Mouse (Mus musculus) kidney, postnatal 0 days (tissue): ENCODE measurements around the gene Nit1. TPM values are rescaled to one million over a fixed set of nuclear protein-coding genes. Genes with fewer than 3 reads are reported as not detected.
"Not testable (repeated sequence)": the region's sequence is repeated elsewhere in the genome, so short reads cannot be mapped to it uniquely, and the experiment has no call there.

Experiments used
- ATAC-seq: fragments of 200-750 bp; cut with Nextera tagmentation; replicated peaks from 2 replicates; pipeline ENCODE4 v1.8.0; 2017; ENCODE audit warnings: low read depth, moderate number of reproducible peaks, moderate TSS enrichment, moderate library complexity; ENCODE audit not compliant: low FRiP score
- DNase-seq: peaks from one replicate; pipeline ENCODE4 v3.0.0-alpha.2; 2016; ENCODE audit warnings: low spot score
- H3K27ac ChIP-seq: fragments of 300-500 bp; sonication (generic); 2 replicates; pipeline ENCODE4 v1.5.1; 2014; ENCODE audit warnings: mild to moderate bottlenecking
- H3K27me3 ChIP-seq: fragments of 300-500 bp; sonication (generic); 2 replicates; pipeline ENCODE4 v1.6.1; 2014; ENCODE audit warnings: low read length, mixed read lengths; ENCODE audit not compliant: insufficient read depth
- H3K36me3 ChIP-seq: fragments of 300-500 bp; sonication (generic); 2 replicates; pipeline ENCODE4 v1.6.1; 2014; ENCODE audit warnings: low read length, mixed read lengths; ENCODE audit not compliant: insufficient read depth
- H3K4me1 ChIP-seq: fragments of 300-500 bp; sonication (generic); replicated peaks from 2 replicates; pipeline ENCODE4 v1.6.1; 2014; ENCODE audit warnings: antibody characterized with exemption, low read length, mixed read lengths; ENCODE audit not compliant: insufficient read depth
- H3K4me2 ChIP-seq: fragments of 300-500 bp; sonication (generic); 2 replicates; pipeline ENCODE4 v1.6.1; 2014; ENCODE audit warnings: mild to moderate bottlenecking, low read length, moderate library complexity, mixed read lengths
- H3K4me3 ChIP-seq: fragments of 300-500 bp; sonication (generic); replicated peaks from 2 replicates; pipeline ENCODE4 v1.5.1; 2014; ENCODE audit warnings: low read depth, low read length
- H3K9ac ChIP-seq: fragments of 300-500 bp; sonication (generic); 2 replicates; pipeline ENCODE4 v1.6.1; 2014; ENCODE audit warnings: low read depth, low read length
- H3K9me3 ChIP-seq: fragments of 300-500 bp; sonication (generic); replicated peaks from 2 replicates; pipeline ENCODE4 v1.6.1; 2016; ENCODE audit warnings: low read length, inconsistent platforms, mixed read lengths
- CTCF ChIP-seq: IDR thresholded peaks from 2 replicates; pipeline ENCODE4 v1.5.1; 2016; ENCODE audit warnings: antibody characterized with exemption, low read depth, mild to moderate bottlenecking, moderate library complexity
- WGBS: fragments of 180-500 bp; shearing (Covaris S2); extraction: QIAGEN DNeasy Blood & Tissue Kit; methylation state at CpG from one replicate; pipeline ENCODE4 v1.1.7; 2014; 5-methylcytosine and 5-hydroxymethylcytosine counted together
- polyA plus RNA-seq: library from polyadenylated mRNA; unstranded; fragments of >200 nt; fragmentation: Nextera tagmentation; extraction: Ambion mirVana; gene quantifications from 2 replicates; pipeline ENCODE4 v1.2.1, GENCODE M21; 2015

Nit1 gene
- polyA plus RNA-seq, 1 experiment from 2014 or later: 59.8 TPM

DNA sequence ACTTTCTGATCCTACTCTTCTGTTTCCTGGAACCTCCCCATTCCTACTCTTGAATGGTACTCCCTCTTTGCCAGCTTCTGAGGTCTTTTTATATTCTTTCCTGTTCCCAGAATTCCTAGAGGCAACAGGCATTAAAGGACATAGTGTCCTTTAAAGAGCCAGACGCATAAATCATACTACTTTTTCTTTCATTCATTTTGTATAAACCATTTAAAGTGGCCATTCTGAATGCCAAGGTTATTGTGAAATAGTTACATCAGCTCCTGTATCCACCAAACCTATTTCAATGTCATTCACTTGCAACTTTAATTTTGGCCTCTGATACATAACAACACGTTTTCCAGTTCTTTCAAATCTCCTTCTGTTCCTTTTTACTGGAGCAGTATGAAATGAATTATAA, 36.1 kb downstream of the Nit1 start:
- no peak overlapping the region for H3K4me3 ChIP-seq
- no peaks in the 10 kb centered on the region for H3K36me3 ChIP-seq
- TF ChIP-seq CTCF: no peak
- no peaks in the 10 kb centered on the region for H3K9me3 ChIP-seq
- no peak overlapping the region for H3K9ac ChIP-seq
- no peaks in the 10 kb centered on the region for H3K27me3 ChIP-seq
- H3K4me2 ChIP-seq: no peak overlapping the region
- no peak for ATAC-seq
- 70% methylated on average over 2 of the region's 2 CpGs for WGBS
- no peak overlapping the region for H3K27ac ChIP-seq
- DNase-seq: no peak
- H3K4me1 ChIP-seq: no peaks in the 10 kb centered on the region

DNA sequence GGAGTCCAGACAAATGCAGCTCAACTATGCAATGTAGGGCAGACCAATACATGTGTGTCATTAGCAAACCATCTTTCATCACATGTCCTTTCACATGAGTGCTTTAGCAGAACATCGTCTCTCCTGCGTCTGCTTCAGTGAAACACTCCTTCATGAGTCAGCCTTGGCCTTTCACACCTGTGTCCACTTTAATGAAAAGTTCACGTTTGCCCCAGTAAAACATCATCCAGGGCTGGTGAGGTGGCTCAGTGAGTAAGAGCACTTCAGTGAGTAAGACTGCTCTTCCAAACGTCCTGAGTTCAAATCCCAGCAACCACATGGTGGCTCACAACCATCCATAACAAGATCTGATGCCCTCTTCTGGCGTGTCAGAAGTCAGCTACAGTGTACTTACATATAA, 39.3 kb downstream of the Nit1 start:
- H3K4me1 ChIP-seq, ATAC-seq, DNase-seq, H3K36me3 ChIP-seq, H3K9ac ChIP-seq, H3K27ac ChIP-seq, H3K27me3 ChIP-seq, H3K9me3 ChIP-seq, H3K4me2 ChIP-seq, H3K4me3 ChIP-seq: not testable (repeated sequence)
- 69% methylated on average over 5 of the region's 5 CpGs for WGBS

DNA sequence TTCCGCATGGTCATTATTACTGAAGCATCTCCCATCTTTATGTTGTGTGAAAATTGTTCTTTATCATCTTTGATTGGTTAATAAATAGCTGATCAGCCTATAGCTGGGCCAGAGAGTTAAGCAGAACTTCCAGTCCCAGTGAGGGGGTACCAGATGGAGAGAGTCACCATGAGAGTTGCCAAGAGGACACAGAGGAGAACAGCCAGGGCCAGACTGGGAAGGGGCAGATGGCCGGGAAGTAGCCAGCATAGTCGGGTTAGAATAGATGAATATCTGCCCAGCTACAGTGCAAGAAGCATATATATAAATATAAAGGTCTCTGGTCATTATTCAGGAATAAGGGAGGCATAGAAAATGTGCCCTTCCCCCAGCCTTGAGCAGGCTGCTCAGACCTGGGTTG, 47.2 kb downstream of the Nit1 start:
- ATAC-seq: no peak

DNA sequence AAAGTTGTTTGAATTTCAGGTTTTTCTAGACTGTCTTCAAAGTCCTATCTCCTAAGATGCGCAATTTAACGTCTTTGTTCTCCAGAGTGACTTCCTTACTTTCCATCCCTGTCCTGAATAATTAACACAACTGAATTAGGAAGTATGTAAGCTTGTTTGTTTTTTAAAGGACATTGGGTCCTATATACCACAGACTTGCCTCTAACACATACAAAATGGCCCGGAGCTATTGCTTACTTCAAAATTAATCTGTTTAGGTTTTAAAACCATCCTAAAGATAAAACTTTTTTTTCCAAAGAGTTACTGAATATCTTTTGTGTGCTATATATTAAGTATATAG, 50.4 kb downstream of the Nit1 start:
- peak overlapping the region; percentile 96 for H3K27ac ChIP-seq
- no peaks in the 10 kb centered on the region for H3K27me3 ChIP-seq
- peak overlapping the region; percentile 73 for H3K4me2 ChIP-seq
- peak overlapping the region; percentile 80; the same call in 1 of the 2 replicates for H3K9ac ChIP-seq
- no peak for DNase-seq
- H3K4me1 ChIP-seq: peaks cover 7% of the 10 kb centered on the region
- TF ChIP-seq CTCF: no peak
- no peaks in the 10 kb centered on the region for H3K36me3 ChIP-seq
- peak overlapping the region; percentile 70 for H3K4me3 ChIP-seq
- H3K9me3 ChIP-seq: no peaks in the 10 kb centered on the region
- WGBS: 20% methylated on average over 3 of the region's 3 CpGs
- ATAC-seq: peak; percentile 6; the same call in 1 of the 2 replicates

More for the DNA sequence above, 47.2 kb downstream of the Nit1 start:
- no peak overlapping the region for H3K27ac ChIP-seq
- no peaks in the 10 kb centered on the region for H3K36me3 ChIP-seq
- peaks cover 7% of the 10 kb centered on the region for H3K4me1 ChIP-seq
- H3K4me2 ChIP-seq: no peak overlapping the region
- TF ChIP-seq CTCF: no peak
- H3K9me3 ChIP-seq: no peaks in the 10 kb centered on the region
- H3K27me3 ChIP-seq: no peaks in the 10 kb centered on the region
- no peak for DNase-seq
- H3K9ac ChIP-seq: no peak overlapping the region
- H3K4me3 ChIP-seq: no peak overlapping the region
- 60% methylated on average over 3 of the region's 3 CpGs for WGBS

DNA sequence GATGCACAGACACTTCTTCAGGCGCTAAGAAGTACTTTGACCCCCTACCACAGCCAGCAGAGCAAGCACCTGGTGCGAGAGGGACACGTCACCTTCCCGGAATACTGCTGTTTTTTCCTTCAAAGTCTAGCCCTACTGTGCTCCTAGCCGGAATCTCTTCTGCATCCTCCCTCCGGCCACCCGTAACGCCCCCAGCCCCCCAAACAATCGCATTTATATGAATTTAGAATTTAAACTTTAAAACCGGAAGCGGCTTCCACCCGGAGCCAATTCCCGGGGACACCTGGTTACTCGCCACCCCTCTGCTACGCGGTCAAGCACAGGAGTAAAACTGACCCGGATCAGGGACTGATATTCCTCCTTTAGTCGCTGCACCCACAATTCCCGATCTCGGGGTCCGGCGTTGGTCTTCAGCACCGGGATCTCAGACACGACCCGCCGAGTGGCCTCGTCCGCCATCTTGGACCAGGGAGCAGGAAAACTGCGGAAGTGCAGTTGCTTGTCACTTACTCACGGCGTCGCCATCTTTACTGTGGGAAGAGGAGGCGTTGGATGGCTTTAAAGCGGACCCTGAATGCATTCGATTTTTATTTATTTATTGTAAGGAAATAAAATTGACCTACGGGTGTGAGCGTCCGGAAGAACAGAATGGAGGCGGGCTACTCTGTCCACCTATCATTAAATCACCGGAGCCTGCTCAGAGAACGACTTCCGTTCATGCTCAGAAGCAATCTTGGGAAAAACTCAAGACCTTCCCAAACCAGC, 51.0 kb downstream of the Nit1 start, which contains the start of gene Ufc1:
Ufc1 (minus strand) TSS at position 727 of the 765 bp plus-strand sequence.
- ATAC-seq: peak; percentile 83
- WGBS: under 1% methylated on average over 42 of the region's 42 CpGs
- peaks cover 7% of the 10 kb centered on the region for H3K4me1 ChIP-seq

DNA sequence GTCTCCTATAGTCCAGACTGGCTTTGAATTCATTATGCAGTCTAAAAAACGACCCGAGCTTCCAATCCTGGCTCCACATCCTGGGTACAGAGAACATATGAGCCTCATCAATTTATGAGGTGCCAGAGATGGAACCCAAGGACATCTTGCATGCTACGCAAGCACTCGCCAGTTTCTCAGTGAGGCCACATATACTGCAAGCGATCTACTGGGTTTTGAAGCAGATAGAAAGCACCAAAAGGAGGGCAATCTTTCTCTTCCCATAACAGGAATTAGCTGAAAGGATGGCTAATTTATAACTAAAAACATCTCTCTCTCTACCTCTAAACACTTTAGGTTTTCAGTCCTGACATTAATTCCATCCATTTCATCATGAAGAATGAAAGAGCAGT, 51.5 kb downstream of the Nit1 start:
- H3K27ac ChIP-seq: peak overlapping the region; percentile 96
- 38% methylated on average over 5 of the region's 5 CpGs for WGBS
- no peaks in the 10 kb centered on the region for H3K27me3 ChIP-seq
- peak overlapping the region; percentile 80 for H3K9ac ChIP-seq
- H3K4me3 ChIP-seq: peak overlapping the region; percentile 70
- H3K9me3 ChIP-seq: no peaks in the 10 kb centered on the region
- no peak for TF ChIP-seq CTCF
- DNase-seq (no peak), ATAC-seq (no peak)
- H3K36me3 ChIP-seq: no peaks in the 10 kb centered on the region; the same call in 1 of the 2 replicates
- peaks cover 7% of the 10 kb centered on the region for H3K4me1 ChIP-seq
- H3K4me2 ChIP-seq: peak overlapping the region; percentile 73

More for the DNA sequence above, 51.0 kb downstream of the Nit1 start, which contains the start of gene Ufc1:
- DNase-seq: peak; percentile 98
- Histone ChIP-seq H3K9ac (peak within 1 kb of the TSS; percentile 80), H3K36me3 (no peaks in the 10 kb centered on the region; the same call in 1 of the 2 replicates), H3K4me2 (peak within 1 kb of the TSS; percentile 73), H3K4me3 (peak within 1 kb of the TSS; percentile 70), H3K27ac (peak within 1 kb of the TSS; percentile 96), H3K27me3 (no peaks in the 10 kb centered on the region), H3K9me3 (no peaks in the 10 kb centered on the region)
- TF ChIP-seq CTCF: no peak
